Mouse (Mus musculus) cerebellum, adult 9-11 months (tissue): ENCODE measurements around the gene Cklf.
A peak's percentile ranks its signal among the peaks of the same experiment; 100 is the strongest.
"Not testable (repeated sequence)": the region's sequence is repeated elsewhere in the genome, so short reads cannot be mapped to it uniquely, and the experiment has no call there.

Experiments
- DNase-seq: peaks from one replicate; pipeline ENCODE4 v3.0.0; 2022

The Cklf gene

DNA sequence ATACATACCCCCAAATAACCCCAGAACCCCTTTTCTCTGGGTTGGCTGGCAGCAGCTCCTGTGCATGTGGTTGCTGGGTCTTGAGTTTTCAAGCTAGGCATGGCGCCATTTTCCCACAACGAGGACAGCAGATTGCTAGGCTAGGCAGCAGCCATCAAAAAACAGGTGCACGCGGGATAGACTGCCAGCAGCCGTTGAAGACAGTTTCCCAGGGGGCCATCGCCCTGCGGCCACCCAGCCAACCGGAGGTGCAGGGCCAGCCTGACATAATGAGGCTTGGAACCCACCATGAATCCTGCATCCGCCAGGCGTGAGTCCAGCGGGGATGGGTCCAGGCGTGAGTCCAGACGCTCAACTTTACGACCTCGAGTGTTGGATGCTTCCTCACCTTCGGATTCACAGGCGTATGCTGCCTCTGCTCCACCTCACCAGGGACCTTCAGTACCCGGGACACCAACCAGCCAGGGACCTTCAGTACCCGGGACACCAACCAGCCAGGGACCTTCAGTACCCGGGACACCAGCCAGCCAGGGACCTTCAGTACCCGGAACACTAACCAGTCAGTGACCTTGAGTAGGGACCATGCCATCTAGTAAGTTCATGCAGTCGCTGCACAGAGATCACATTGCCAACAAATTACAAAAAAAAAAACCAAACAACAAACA is 13.7 kb downstream of the Cklf start:
- not testable (repeated sequence) for DNase-seq

- DNase-seq, result no peak
These were observed 17.7 kb downstream of the Cklf start for GRCm38 (mm10) chr8:104268368-104268767.

GRCm38 (mm10) chr8:104268937-104269440 is 18.3 kb downstream of the Cklf start:
- no peak for DNase-seq

- not testable (repeated sequence) for DNase-seq
These were observed 42.4 kb downstream of the Cklf start, which contains the start of gene Cmtm2a for GRCm38 (mm10) chr8:104293081-104293480. Cmtm2a (minus strand) TSS chr8:104293181.

DNA sequence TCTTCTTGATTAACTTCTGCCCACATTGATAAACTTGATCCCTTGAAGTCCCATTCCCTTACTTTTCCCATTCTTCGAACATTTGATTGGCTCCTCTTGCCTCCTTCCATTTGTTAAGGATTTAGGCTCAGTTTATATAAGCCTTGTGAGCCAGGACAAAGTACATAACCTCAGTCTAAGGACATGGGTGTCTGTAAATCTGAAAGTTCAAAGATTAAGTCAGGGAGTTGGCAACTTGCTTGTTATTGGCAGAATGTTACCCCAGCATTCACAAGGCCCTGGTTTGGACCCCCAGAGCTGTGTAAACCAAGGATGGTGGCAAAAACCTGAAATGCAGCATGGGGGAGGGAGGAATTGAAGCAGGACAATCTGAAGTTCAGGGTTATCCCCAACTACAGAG is 43.7 kb downstream of the Cklf start:
- no peak for DNase-seq

DNA sequence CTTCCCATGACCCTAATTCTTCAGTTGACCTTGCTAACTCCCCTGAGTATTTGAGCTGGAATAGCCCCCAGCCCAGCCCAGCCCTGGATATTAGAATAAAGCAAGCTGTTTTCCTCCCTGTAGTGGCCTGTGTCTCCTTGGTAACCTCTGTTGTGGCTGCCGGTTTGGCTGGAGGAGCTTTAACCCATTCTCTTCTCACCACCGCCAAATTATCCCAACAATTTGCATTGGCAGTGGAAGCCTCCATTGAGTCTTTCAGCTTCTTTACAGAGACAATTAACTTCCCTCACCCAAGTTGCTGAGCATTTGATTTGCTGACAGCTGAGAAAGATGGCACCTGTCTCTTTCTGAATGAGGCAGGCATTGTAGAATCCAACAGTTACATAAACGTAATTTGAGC is 50.9 kb downstream of the Cklf start:
- DNase-seq, result not testable (repeated sequence)

- not testable (repeated sequence) for DNase-seq
These were observed 51.9 kb downstream of the Cklf start for GRCm38 (mm10) chr8:104302536-104302935.

DNA sequence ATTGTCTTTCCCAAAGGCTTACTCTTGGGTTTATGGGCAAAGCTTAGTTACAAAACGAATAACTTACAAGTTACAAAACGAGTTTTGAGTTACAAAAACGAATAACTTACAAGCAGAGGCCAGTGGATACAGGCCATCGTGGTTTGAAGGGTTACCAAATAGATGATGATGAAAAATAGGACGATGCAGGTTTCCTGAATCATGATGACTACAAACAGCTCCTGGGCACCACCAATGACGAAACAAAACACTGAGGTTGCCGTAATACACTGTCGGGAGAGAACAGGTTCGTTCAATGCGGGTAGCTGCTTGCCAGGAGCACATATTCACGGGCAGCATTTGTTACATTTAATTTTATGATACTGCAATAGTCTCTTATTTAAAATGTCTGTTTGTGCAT is 54.3 kb downstream of the Cklf start:
- no peak for DNase-seq

- not testable (repeated sequence) for DNase-seq
These were observed 57.7 kb downstream of the Cklf start for GRCm38 (mm10) chr8:104308341-104308740.

- DNase-seq, result peak; percentile 49
These were observed 58.9 kb downstream of the Cklf start, which contains the start of the genes Gm45711 and Cmtm1 for GRCm38 (mm10) chr8:104309441-104310155. Gm45711 (minus strand) TSS chr8:104310081. Cmtm1 (minus strand) TSS chr8:104310145.

- DNase-seq, result not testable (repeated sequence)
These were observed 61.4 kb downstream of the Cklf start for GRCm38 (mm10) chr8:104312023-104312422.

DNA sequence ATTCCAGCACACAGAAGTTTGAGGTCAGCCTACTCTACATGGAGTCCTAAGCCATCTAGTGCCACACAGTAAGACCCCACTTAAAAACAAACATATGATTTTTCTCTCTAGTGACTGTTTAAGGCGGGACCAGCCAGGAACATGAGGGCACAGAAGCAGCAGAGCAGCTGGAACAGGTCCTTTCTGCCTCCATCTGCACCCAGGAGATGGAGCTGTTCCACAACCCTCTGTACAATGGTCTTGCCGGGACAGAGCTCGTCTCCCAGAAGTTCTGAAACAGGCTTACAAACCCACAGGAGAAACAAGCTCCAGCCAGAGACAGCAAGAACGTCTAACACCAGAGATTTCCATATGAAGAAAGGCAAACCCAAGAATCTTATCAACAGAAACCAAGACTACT is 62.6 kb downstream of the Cklf start:
- no peak for DNase-seq
